Mouse (Mus musculus): Measurements from ENCODE around the gene Ugdh.
"Not testable (repeated sequence)": the region's sequence is repeated elsewhere in the genome, so short reads cannot be mapped to it uniquely, and the experiment has no call there.

Ugdh gene

GRCm38 (mm10) chr5:65435806-65436561 lies at the start of gene Ugdh:
TSS of gene Ugdh (minus strand) at chr5:65435949.
- DNase-seq: peak; percentile 99

GRCm38 (mm10) chr5:65482996-65483395 lies 47.2 kb upstream of the Ugdh start:
- no peak for DNase-seq

GRCm38 (mm10) chr5:65480511-65480910 lies 44.8 kb upstream of the Ugdh start:
- DNase-seq: no peak

- no peak for DNase-seq
Measured at GRCm38 (mm10) chr5:65479681-65480445, 44.1 kb upstream of the Ugdh start.

GRCm38 (mm10) chr5:65478224-65478623 lies 42.5 kb upstream of the Ugdh start:
- DNase-seq: peak; percentile 44

- DNase-seq: not testable (repeated sequence)
Measured at GRCm38 (mm10) chr5:65476739-65477138, 41.0 kb upstream of the Ugdh start.

- DNase-seq: peak; percentile 49
Measured at GRCm38 (mm10) chr5:65475806-65476205, 40.1 kb upstream of the Ugdh start.

GRCm38 (mm10) chr5:65469766-65470165 lies 34.0 kb upstream of the Ugdh start:
- no peak for DNase-seq

GRCm38 (mm10) chr5:65466911-65467310 lies 31.2 kb upstream of the Ugdh start:
- no peak for DNase-seq

GRCm38 (mm10) chr5:65460361-65460760 lies 24.6 kb upstream of the Ugdh start:
- DNase-seq: no peak

- DNase-seq: no peak
Measured at GRCm38 (mm10) chr5:65459454-65459853, 23.7 kb upstream of the Ugdh start.

- no peak for DNase-seq
Measured at GRCm38 (mm10) chr5:65457846-65458245, 22.1 kb upstream of the Ugdh start.

- DNase-seq: peak; percentile 51
Measured at GRCm38 (mm10) chr5:65457086-65457827, 21.5 kb upstream of the Ugdh start.

GRCm38 (mm10) chr5:65454771-65455170 lies 19.0 kb upstream of the Ugdh start:
- no peak for DNase-seq

- DNase-seq: no peak
Measured at GRCm38 (mm10) chr5:65448941-65449340, 13.2 kb upstream of the Ugdh start.

- no peak for DNase-seq
Measured at GRCm38 (mm10) chr5:65447826-65448225, 12.1 kb upstream of the Ugdh start.

- DNase-seq: no peak
Measured at GRCm38 (mm10) chr5:65446756-65447155, 11.0 kb upstream of the Ugdh start.

GRCm38 (mm10) chr5:65444981-65445380 lies 9.2 kb upstream of the Ugdh start:
- DNase-seq: no peak

GRCm38 (mm10) chr5:65438041-65438440 lies 2.3 kb upstream of the Ugdh start:
- no peak for DNase-seq

GRCm38 (mm10) chr5:65435363-65435805 lies 365 bp downstream of the Ugdh start:
- DNase-seq: no peak

GRCm38 (mm10) chr5:65434471-65435362 lies 1.0 kb downstream of the Ugdh start:
- no peak for DNase-seq

- no peak for DNase-seq
Measured at GRCm38 (mm10) chr5:65429441-65429840, 6.3 kb downstream of the Ugdh start.
